Mouse (Mus musculus) liver, postnatal 0 days (tissue): Measurements from ENCODE around the gene Wwp2. TPM values are rescaled to one million over a fixed set of nuclear protein-coding genes. Genes with fewer than 3 reads are reported as not detected.

Experiments used
- ATAC-seq: fragments of 200-750 bp; cut with Nextera tagmentation; 2 replicates; pipeline ENCODE4 v1.8.0; 2017; ENCODE audit warnings: mild to moderate bottlenecking, moderate library complexity
- DNase-seq: peaks from one replicate; pipeline ENCODE4 v3.0.0-alpha.2; 2016
- H3K27ac ChIP-seq: fragments of 300-500 bp; sonication (generic); 2 replicates; pipeline ENCODE4 v1.5.1; 2014; ENCODE audit warnings: antibody characterized with exemption, moderate library complexity, mild to moderate bottlenecking, low read depth
- H3K27me3 ChIP-seq: fragments of 300-500 bp; sonication (generic); 2 replicates; pipeline ENCODE4 v1.6.1; 2014; ENCODE audit warnings: low read length, control low read depth, mixed read lengths; ENCODE audit not compliant: insufficient read depth
- H3K36me3 ChIP-seq: fragments of 300-500 bp; sonication (generic); replicated peaks from 2 replicates; pipeline ENCODE4 v1.6.1; 2014; ENCODE audit warnings: mild to moderate bottlenecking, control low read depth, low read length, moderate library complexity, mixed read lengths; ENCODE audit not compliant: insufficient read depth
- H3K4me1 ChIP-seq: fragments of 300-500 bp; sonication (generic); 2 replicates; pipeline ENCODE4 v1.6.1; 2014; ENCODE audit warnings: antibody characterized with exemption, mild to moderate bottlenecking, control low read depth; ENCODE audit not compliant: insufficient read depth
- H3K4me2 ChIP-seq: fragments of 300-500 bp; sonication (generic); 2 replicates; pipeline ENCODE4 v1.6.1; 2014; ENCODE audit warnings: low read depth, mild to moderate bottlenecking, low read length, moderate library complexity, mixed read lengths
- H3K4me3 ChIP-seq: fragments of 300-500 bp; sonication (generic); 2 replicates; pipeline ENCODE4 v1.5.1; 2014; ENCODE audit warnings: low read depth, low read length
- H3K9ac ChIP-seq: fragments of 300-500 bp; sonication (generic); replicated peaks from 2 replicates; pipeline ENCODE4 v1.6.1; 2014; ENCODE audit warnings: mild to moderate bottlenecking, moderate library complexity
- H3K9me3 ChIP-seq: fragments of 300-500 bp; sonication (generic); 2 replicates; pipeline ENCODE4 v1.6.1; 2016; ENCODE audit warnings: mild to moderate bottlenecking, control low read depth, low read length, mixed read lengths
- CTCF ChIP-seq: sonication (generic); IDR thresholded peaks from 2 replicates; pipeline ENCODE4 v1.5.1; 2016; ENCODE audit warnings: antibody characterized with exemption, low read depth
- EP300 ChIP-seq: IDR thresholded peaks from 2 replicates; pipeline ENCODE4 v1.6.1; 2016; ENCODE audit warnings: antibody characterized with exemption, low read depth, mild to moderate bottlenecking
- WGBS: fragments of 180-500 bp; shearing (Covaris S2); extraction: QIAGEN DNeasy Blood & Tissue Kit; methylation state at CpG from one replicate; pipeline ENCODE4 v1.1.7; 2014; ENCODE audit not compliant: insufficient replicate concordance; 5-methylcytosine and 5-hydroxymethylcytosine counted together
- polyA plus RNA-seq: library from polyadenylated mRNA; unstranded; fragments of >200 nt; fragmentation: Nextera tagmentation; extraction: Ambion mirVana; gene quantifications from 2 replicates; pipeline ENCODE4 v1.2.1, GENCODE M21; 2015

Gene Wwp2
- polyA plus RNA-seq, 1 experiment from 2014 or later = 29.1 TPM

DNA sequence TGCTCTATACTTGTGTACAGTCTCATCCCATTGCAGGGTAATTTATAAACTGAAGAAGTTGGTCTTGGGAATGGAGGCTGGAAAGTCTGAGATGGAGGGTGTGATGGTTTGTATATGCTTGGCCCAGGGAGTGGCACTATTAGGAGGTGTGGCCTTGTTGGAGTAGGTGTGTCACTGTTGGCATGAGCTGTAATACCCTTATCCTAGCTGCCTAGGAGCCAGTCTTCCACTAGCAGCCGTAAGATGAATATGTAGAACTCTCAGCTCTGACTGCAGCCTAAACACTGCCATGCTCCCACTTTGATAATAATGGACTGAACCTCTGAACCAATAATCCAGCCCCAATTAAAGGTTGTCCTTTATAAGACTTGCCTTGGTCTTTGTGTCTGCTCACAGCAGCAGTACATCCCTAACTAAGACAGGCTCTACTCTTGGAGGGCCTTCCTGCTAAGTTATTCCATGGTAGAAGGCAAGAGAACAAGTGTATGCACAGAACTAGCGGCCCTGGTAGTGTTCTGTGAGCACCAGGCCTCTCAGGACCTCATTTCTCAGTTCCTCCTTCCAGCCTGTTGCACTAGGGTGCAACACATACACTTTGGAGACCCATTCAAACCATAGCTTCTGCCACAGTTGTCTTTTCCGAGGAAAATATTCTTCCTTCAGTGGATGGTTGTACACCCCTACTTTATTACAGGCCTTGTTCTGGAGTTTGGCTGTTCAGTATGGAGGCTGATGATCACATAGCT is 3.9 kb downstream of the Wwp2 start:
- H3K27me3 ChIP-seq = no peaks in the 10 kb centered on the region
- H3K4me1 ChIP-seq = peaks cover 33% of the 10 kb centered on the region
- H3K9ac ChIP-seq = no peak overlapping the region
- 0 out of 2 replicates have a peak, but pooled peaks cover 13% of the 10 kb centered on the region for H3K36me3 ChIP-seq
- peak overlapping the region; percentile 19 for H3K27ac ChIP-seq
- DNase-seq (no peak), ATAC-seq (peak; percentile 14; the same call in 1 of the 2 replicates)
- 61% methylated on average over 3 of the region's 3 CpGs for WGBS
- TF ChIP-seq EP300 (no peak), CTCF (no peak)
- H3K4me2 ChIP-seq = peak overlapping the region; percentile 42; the same call in 1 of the 2 replicates
- no peaks in the 10 kb centered on the region for H3K9me3 ChIP-seq
- no peak overlapping the region for H3K4me3 ChIP-seq

DNA sequence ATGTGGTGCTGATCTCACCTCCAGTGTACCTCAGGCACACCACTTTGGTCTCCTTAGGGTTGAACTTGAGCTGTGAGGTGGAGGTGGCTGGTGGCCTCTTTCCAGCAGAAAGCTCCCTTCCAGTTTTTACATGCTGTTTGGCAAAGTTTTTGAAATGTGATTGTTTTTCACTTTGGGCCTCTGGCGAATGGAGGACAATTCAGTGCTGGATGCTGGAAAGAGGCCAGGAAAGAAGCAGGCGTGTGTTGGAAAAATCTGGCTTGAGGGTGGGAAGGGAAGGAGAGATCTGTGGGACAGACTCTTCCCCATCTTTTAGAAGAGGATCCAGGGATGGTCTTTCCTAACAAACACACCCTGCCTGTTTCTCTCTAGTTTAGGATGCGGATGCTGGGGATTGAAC is 8.5 kb downstream of the Wwp2 start:
- 81% methylated on average over 3 of the region's 3 CpGs for WGBS
- no peaks in the 10 kb centered on the region for H3K9me3 ChIP-seq
- DNase-seq (no peak), ATAC-seq (no peak)
- 0 out of 2 replicates have a peak, but pooled peaks cover 10% of the 10 kb centered on the region for H3K36me3 ChIP-seq
- no peaks in the 10 kb centered on the region for H3K27me3 ChIP-seq
- H3K9ac ChIP-seq = no peak overlapping the region
- H3K4me1 ChIP-seq = peaks cover 30% of the 10 kb centered on the region
- TF ChIP-seq CTCF = no peak
- H3K4me3 ChIP-seq = no peak overlapping the region
- H3K27ac ChIP-seq = no peak overlapping the region
- no peak overlapping the region for H3K4me2 ChIP-seq

DNA sequence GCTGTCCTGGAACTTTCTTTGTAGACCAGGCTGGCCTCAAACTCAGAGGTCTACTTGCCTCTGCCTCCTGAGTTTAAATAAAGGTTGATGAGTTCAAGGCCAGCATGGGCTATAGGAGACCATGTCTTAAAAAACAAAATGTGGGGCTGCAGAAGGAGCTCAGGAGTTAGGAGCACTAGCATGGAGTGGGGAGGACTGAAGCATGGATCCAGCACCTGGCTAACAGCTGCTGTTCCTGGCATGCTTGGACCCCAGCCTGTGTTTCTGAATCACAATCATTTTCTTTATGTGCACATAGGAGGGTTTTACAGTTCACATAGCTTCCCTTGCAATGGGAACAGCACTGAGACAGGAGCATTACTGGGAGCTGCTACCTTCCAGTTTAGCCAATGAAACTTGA is 11.5 kb downstream of the Wwp2 start:
- peak overlapping the region; percentile 51 for H3K4me2 ChIP-seq
- ATAC-seq = no peak
- peaks cover 27% of the 10 kb centered on the region for H3K4me1 ChIP-seq
- H3K9ac ChIP-seq = no peak overlapping the region
- DNase-seq = no peak
- 0 out of 2 replicates have a peak, but pooled peaks cover 5% of the 10 kb centered on the region for H3K36me3 ChIP-seq
- no peak for TF ChIP-seq EP300
- TF ChIP-seq CTCF = no peak
- no peaks in the 10 kb centered on the region for H3K27me3 ChIP-seq
- H3K4me3 ChIP-seq = no peak overlapping the region
- H3K9me3 ChIP-seq = no peaks in the 10 kb centered on the region
- H3K27ac ChIP-seq = peak overlapping the region; percentile 59

GRCm38 (mm10) chr8:107448382-107448889 is 12.3 kb downstream of the Wwp2 start:
- Histone ChIP-seq H3K4me1 (peaks cover 22% of the 10 kb centered on the region), H3K27me3 (no peaks in the 10 kb centered on the region), H3K4me2 (peak overlapping the region; percentile 51), H3K4me3 (peak overlapping the region; percentile 13; the same call in 1 of the 2 replicates), H3K27ac (peak overlapping the region; percentile 59), H3K36me3 (0 out of 2 replicates have a peak, but pooled peaks cover 6% of the 10 kb centered on the region), H3K9ac (no peak overlapping the region), H3K9me3 (no peaks in the 10 kb centered on the region)
- ATAC-seq (peak; percentile 72), DNase-seq (no peak)
- WGBS = 61% methylated on average over 4 of the region's 4 CpGs
- TF ChIP-seq EP300 (no peak), CTCF (no peak)

- WGBS = 51% methylated on average over 8 of the region's 8 CpGs
- no peaks in the 10 kb centered on the region for H3K27me3 ChIP-seq
- DNase-seq = peak; percentile 44
- peak overlapping the region; percentile 13; the same call in 1 of the 2 replicates for H3K4me3 ChIP-seq
- ATAC-seq = peak; percentile 60
- H3K27ac ChIP-seq = peak overlapping the region; percentile 59
- peaks cover 26% of the 10 kb centered on the region for H3K4me1 ChIP-seq
- H3K9me3 ChIP-seq = no peaks in the 10 kb centered on the region
- TF ChIP-seq CTCF = no peak
- no peak for TF ChIP-seq EP300
- H3K36me3 ChIP-seq = peaks cover 9% of the 10 kb centered on the region
- no peak overlapping the region for H3K9ac ChIP-seq
- H3K4me2 ChIP-seq = peak overlapping the region; percentile 51
These were observed 13.0 kb downstream of the Wwp2 start for GRCm38 (mm10) chr8:107449130-107449529.

DNA sequence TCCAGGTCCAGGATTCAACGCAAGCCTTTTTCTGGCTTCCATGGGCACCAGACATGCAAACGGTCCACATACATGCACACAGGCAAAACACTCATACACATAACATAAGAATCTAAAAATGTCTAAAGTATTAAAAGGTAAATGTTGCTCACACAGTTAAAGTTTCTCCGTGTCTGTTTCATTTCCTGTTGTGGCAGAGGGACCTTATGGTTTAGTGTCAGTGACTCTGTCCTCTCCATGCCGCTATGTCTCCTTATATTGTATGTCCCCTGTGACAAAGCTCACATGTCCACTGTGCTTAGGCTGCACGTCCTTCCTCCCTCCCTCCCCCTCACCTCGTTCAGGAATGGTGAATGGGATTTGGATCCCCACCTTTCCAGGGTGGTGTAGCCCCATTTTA is 13.5 kb downstream of the Wwp2 start:
- Histone ChIP-seq H3K27me3 (no peaks in the 10 kb centered on the region), H3K4me3 (no peak overlapping the region), H3K9ac (no peak overlapping the region), H3K36me3 (peaks cover 9% of the 10 kb centered on the region), H3K27ac (peak overlapping the region; percentile 59), H3K4me1 (peaks cover 26% of the 10 kb centered on the region), H3K4me2 (peak overlapping the region; percentile 51), H3K9me3 (no peaks in the 10 kb centered on the region)
- WGBS = 57% methylated on average over 6 of the region's 6 CpGs
- no peak for DNase-seq
- ATAC-seq = no peak
- TF ChIP-seq EP300 (no peak), CTCF (no peak)
